Mouse (Mus musculus) C2C12 (cell line): ENCODE results near the gene Pla2g5.

Experiments used
- CTCF ChIP-seq: IDR thresholded peaks from one replicate; pipeline ENCODE4 v1.5.1; 2011; ENCODE audit not compliant: control insufficient read depth, insufficient read depth, insufficient read length
- USF1 ChIP-seq: IDR thresholded peaks from one replicate; pipeline ENCODE4 v1.6.1; 2011; ENCODE audit warnings: low read depth, mild to moderate bottlenecking, control low read depth, moderate library complexity

DNA sequence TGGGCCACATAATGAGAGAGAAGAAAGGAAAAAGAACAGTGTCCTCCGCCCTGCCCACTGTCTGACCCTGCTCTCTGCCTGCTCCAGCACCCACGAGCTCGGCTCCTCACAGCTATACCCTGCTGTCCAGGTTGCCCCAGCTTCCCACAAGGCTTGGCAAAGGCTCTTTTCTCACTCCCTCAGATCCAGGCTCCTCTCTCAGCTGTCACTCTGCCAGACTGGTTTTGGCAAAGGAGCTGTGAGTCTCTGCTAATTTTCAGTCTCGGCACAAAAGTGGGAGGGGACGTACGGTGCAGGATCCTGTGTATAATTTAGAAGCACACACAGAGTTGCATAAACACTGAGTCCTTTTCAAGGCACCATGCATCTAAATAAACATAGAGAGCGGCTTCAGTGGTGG lies 21.9 kb downstream of the Pla2g5 start:
- TF ChIP-seq USF1, result no peak
- TF ChIP-seq CTCF, result no peak
